Mouse (Mus musculus) limb, embryonic 15.5 days (tissue): ENCODE measurements around the gene Zfp946. TPM values are rescaled to one million over a fixed set of nuclear protein-coding genes. Genes with fewer than 3 reads are reported as not detected.

Experiments used
- ATAC-seq: fragments of 200-750 bp; cut with Nextera tagmentation; 2 replicates; pipeline ENCODE4 v1.8.0; 2017; ENCODE audit warnings: low read depth, moderate TSS enrichment; ENCODE audit not compliant: insufficient number of reproducible peaks, low FRiP score, low TSS enrichment
- H3K27ac ChIP-seq: fragments of 300-500 bp; sonication (generic); 2 replicates; pipeline ENCODE4 v1.5.1; 2015; ENCODE audit warnings: moderate library complexity, mild to moderate bottlenecking, inconsistent platforms
- H3K27me3 ChIP-seq: fragments of 300-500 bp; sonication (generic); 2 replicates; pipeline ENCODE4 v1.6.1; 2015; ENCODE audit warnings: inconsistent platforms
- H3K36me3 ChIP-seq: fragments of 300-500 bp; sonication (generic); 2 replicates; pipeline ENCODE4 v1.6.1; 2015; ENCODE audit warnings: inconsistent platforms
- H3K4me1 ChIP-seq: fragments of 300-500 bp; sonication (generic); 2 replicates; pipeline ENCODE4 v1.6.1; 2015; ENCODE audit warnings: inconsistent platforms
- H3K4me2 ChIP-seq: fragments of 300-500 bp; sonication (generic); 2 replicates; pipeline ENCODE4 v1.6.1; 2015; ENCODE audit warnings: mild to moderate bottlenecking, inconsistent platforms
- H3K4me3 ChIP-seq: fragments of 300-500 bp; sonication (generic); 2 replicates; pipeline ENCODE4 v1.5.1; 2015; ENCODE audit warnings: mild to moderate bottlenecking, inconsistent platforms
- H3K9ac ChIP-seq: fragments of 300-500 bp; sonication (generic); 2 replicates; pipeline ENCODE4 v1.6.1; 2015; ENCODE audit warnings: inconsistent platforms
- H3K9me3 ChIP-seq: fragments of 300-500 bp; sonication (generic); 2 replicates; pipeline ENCODE4 v1.6.1; 2016; ENCODE audit warnings: inconsistent platforms
- WGBS: fragments of 180-500 bp; shearing (Covaris S2); methylation state at CpG from one replicate; pipeline ENCODE4 v1.1.7; 2015; 5-methylcytosine and 5-hydroxymethylcytosine counted together
- polyA plus RNA-seq: library from polyadenylated mRNA; unstranded; fragments of >200 nt; fragmentation: Nextera tagmentation; extraction: Ambion mirVana; gene quantifications from 2 replicates; pipeline ENCODE4 v1.2.1, GENCODE M21; 2015

The Zfp946 gene
- 12.8 and 13.8 TPM in 2 replicates for polyA plus RNA-seq

DNA sequence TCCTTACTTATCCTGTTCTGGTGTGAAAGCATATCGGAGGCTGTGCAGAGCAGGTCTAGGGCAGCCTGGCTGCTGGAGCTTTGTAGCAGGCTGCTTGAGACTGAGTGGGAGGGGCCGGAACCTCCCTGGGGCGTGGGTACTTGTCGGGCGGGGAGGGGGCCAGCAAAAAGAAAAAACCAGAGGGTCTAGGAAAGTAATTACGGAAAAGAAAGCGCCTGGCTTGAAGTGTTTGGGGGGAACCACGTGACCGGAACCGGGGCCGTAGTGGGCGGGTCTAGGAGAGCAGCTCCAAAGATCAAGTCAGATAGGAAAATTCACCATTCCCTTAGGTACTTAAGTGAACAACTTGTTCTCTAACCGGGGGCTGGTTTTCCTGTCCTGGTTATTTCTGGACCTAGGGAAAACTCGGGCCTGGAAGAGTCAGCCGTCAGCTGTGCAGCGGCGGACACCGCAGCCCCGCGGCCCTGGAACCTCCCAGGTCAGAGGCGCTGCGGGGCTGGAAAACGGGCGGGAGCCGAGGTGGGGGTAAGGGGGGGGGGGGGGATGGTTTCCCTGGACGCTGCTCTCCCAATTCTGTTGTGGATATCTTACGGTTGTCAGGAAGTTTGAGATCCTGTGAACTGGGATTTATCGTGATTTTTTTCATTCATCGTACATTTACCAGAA lies at the start of gene Zfp946:
Zfp946 (plus strand) TSS at position 271 of the 666 bp plus-strand sequence.
- Histone ChIP-seq H3K4me3 (peak within 1 kb of the TSS; percentile 63), H3K9ac (peak within 1 kb of the TSS; percentile 57), H3K27ac (peak within 1 kb of the TSS; percentile 87), H3K4me1 (0 out of 2 replicates have a peak, but pooled peaks cover 3% of the 10 kb centered on the region), H3K4me2 (peak within 1 kb of the TSS; percentile 62), H3K9me3 (no peaks in the 10 kb centered on the region), H3K36me3 (no peaks in the 10 kb centered on the region), H3K27me3 (no peaks in the 10 kb centered on the region)
- WGBS, result under 1% methylated on average over 29 of the region's 29 CpGs
- ATAC-seq, result peak; percentile 95

DNA sequence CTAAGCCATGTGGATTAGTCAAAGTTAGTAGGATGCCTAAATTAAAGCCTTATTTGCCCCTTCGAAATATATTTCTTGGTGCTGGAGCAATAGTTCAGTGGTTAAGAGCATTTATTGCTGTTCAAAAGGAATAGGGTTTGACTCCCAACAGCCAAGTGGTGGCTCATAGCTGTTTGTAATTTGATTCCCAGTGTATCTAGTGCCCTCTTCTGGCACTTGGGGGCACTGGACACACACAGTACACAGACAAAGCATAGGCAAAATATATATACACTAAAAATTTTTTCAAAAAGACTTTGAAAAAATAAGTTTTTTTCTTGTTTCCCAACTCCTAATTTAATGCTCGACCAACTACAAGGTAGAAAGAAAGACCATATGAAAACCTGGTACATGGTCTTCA lies 13.3 kb upstream of the Zfp946 start:
- no peak for ATAC-seq
- H3K4me2 ChIP-seq, result no peak overlapping the region
- H3K4me3 ChIP-seq, result no peak overlapping the region
- no peak overlapping the region for H3K27ac ChIP-seq
- no peaks in the 10 kb centered on the region for H3K36me3 ChIP-seq
- 75% methylated on average over 2 of the region's 2 CpGs for WGBS
- H3K27me3 ChIP-seq, result no peaks in the 10 kb centered on the region
- no peaks in the 10 kb centered on the region for H3K4me1 ChIP-seq
- H3K9ac ChIP-seq, result no peak overlapping the region
- H3K9me3 ChIP-seq, result no peaks in the 10 kb centered on the region

DNA sequence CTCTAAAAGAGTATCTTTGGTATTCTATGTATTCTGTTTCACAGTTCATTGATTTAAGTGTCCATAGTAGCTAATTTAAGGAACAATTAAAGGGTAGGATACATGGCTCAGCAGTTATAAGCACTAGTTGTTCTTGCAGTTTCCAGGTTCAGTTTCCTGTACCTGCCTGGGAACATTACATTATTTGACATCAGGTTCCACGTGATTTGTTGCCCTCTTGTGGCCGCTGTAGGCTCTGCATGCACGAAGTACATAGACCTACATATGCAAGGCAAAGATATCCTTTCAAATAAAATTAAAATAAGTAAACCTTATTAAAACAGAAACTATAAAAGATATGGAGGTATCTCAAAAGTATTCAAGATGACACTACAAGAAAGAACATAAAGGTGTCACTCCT lies 6.5 kb upstream of the Zfp946 start:
- Histone ChIP-seq H3K4me1 (no peaks in the 10 kb centered on the region), H3K27me3 (no peaks in the 10 kb centered on the region), H3K4me2 (no peak overlapping the region), H3K27ac (no peak overlapping the region), H3K9ac (no peak overlapping the region), H3K4me3 (no peak overlapping the region), H3K9me3 (no peaks in the 10 kb centered on the region), H3K36me3 (no peaks in the 10 kb centered on the region)
- ATAC-seq, result no peak
- WGBS, result 0% methylated on average over 3 of the region's 3 CpGs

DNA sequence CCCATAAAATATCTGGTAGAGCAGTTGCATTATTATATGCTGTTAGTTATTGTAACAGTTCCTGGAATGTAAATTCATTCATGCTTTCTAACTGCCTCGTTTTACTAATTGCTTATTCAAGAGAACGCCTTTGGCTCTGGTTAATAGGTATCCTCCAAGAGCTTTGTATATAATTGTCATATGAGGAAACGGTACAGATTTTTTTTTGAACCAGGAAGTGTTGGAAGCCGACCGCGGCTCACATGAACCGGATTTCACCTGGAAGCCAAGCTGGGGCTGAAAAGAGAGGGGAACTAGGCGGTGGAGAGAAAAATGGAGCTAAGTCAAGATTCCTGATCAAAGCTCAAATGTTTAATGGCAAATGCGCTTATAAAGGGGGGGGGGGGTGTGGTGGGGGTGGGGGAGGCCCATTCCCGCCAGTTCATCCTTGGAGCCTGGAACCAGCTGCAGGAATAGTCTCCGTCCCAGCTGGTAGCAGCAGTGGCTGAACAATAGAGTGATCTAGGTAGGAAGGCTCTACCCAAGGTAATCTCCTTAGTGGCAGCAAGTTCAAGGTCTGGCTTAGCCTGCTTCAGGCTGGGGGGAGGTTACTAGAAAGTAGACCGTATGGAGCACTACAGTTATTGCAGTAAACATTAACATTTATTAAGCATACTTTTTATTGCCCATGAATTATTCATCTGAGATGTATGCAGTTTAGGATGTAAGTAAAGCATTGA lies 773 bp downstream of the Zfp946 start:
- 2% methylated on average over 11 of the region's 12 CpGs for WGBS

DNA sequence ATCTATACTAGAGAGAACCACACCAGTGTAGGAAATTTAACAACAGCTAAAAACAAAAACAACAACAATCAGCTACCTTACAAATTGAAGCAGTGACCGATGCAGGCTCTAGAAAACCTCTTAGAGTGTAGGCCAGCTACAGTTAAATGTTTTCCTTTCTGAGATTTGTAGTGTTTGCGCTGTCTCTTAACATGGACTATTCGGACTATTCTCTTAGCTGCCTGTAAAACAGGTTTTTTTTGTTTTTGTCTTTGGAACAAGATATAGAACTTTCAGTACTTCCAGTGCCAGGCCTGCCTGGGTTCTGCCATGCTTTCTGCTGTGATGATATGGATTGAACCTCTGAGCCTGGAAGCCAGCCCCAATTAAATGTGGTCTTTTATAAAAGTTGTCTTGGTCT lies 23.7 kb downstream of the Zfp946 start:
- 91% methylated on average over 3 of the region's 3 CpGs for WGBS
- Histone ChIP-seq H3K27me3 (no peaks in the 10 kb centered on the region), H3K4me2 (no peak overlapping the region), H3K9ac (no peak overlapping the region), H3K4me3 (no peak overlapping the region), H3K4me1 (no peaks in the 10 kb centered on the region), H3K27ac (no peak overlapping the region), H3K9me3 (0 out of 2 replicates have a peak, but pooled peaks cover 2% of the 10 kb centered on the region), H3K36me3 (peaks cover 15% of the 10 kb centered on the region; the same call in 1 of the 2 replicates)
- no peak for ATAC-seq

More for the DNA sequence above, 773 bp downstream of the Zfp946 start:
- no peaks in the 10 kb centered on the region for H3K36me3 ChIP-seq
- peak overlapping the region; percentile 87; the same call in 1 of the 2 replicates for H3K27ac ChIP-seq
- peak overlapping the region; percentile 63 for H3K4me3 ChIP-seq
- 0 out of 2 replicates have a peak, but pooled peaks cover 3% of the 10 kb centered on the region for H3K4me1 ChIP-seq
- peak overlapping the region; percentile 57; the same call in 1 of the 2 replicates for H3K9ac ChIP-seq
- H3K9me3 ChIP-seq, result no peaks in the 10 kb centered on the region
- peak overlapping the region; percentile 62 for H3K4me2 ChIP-seq
- no peak for ATAC-seq
- no peaks in the 10 kb centered on the region for H3K27me3 ChIP-seq

DNA sequence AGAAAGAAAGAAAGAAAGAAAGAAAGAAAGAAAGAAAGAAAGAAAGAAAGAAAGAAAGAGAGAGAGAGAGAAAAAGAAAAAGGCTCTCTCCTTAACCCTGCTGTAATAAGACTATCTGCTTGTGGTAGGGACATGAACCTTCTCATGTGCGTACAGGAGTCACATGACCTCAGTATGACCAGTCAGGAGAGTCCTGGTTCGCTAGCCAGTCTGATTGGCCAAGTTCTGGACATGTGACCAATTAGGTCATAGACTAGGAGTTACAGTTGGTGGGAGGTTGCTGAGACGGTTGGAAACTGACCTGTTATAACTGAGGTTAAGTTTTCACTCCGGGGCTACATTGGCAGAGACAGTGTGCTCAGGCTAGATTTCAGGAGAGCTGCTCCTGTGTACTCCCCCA lies 73.1 kb downstream of the Zfp946 start:
- H3K36me3 ChIP-seq, result no peaks in the 10 kb centered on the region
- H3K9ac ChIP-seq, result no peak overlapping the region
- no peak overlapping the region for H3K4me2 ChIP-seq
- H3K4me3 ChIP-seq, result no peak overlapping the region
- H3K9me3 ChIP-seq, result no peaks in the 10 kb centered on the region
- 79% methylated on average over 4 of the region's 4 CpGs for whole genome bisulfite sequencing
- no peak overlapping the region for H3K27ac ChIP-seq
- H3K4me1 ChIP-seq, result no peaks in the 10 kb centered on the region
- no peaks in the 10 kb centered on the region for H3K27me3 ChIP-seq
- ATAC-seq, result no peak

Other genes starting within 250 kb of the Zfp946 start
- gene Zfp994, start 198.6 kb upstream of the Zfp946 start, polyA plus RNA-seq, result 2.5 and 2.6 TPM in 2 replicates
- gene CT030661.1, start 109.4 kb upstream of the Zfp946 start, polyA plus RNA-seq, result 9.8 and 11.6 TPM in 2 replicates
- 13.2 and 13.5 TPM in 2 replicates for gene Zfp944, start 62.8 kb upstream of the Zfp946 start, polyA plus RNA-seq
- 9.1 and 9.9 TPM in 2 replicates for gene Zfp758, start 62.8 kb upstream of the Zfp946 start, polyA plus RNA-seq
- gene Vmn2r111, start 149.3 kb downstream of the Zfp946 start, polyA plus RNA-seq, result not detected in 2 replicates
- gene Vmn2r112, start 176.7 kb downstream of the Zfp946 start, polyA plus RNA-seq, result not detected in 2 replicates